Mouse (Mus musculus): ENCODE measurements around the gene Zzz3. TPM values are rescaled to one million over a fixed set of nuclear protein-coding genes. Genes with fewer than 3 reads are reported as not detected.

Gene Zzz3
- total and polyA plus RNA-seq, 3 experiments: 64.2 to 116 (median 94.9) TPM

DNA sequence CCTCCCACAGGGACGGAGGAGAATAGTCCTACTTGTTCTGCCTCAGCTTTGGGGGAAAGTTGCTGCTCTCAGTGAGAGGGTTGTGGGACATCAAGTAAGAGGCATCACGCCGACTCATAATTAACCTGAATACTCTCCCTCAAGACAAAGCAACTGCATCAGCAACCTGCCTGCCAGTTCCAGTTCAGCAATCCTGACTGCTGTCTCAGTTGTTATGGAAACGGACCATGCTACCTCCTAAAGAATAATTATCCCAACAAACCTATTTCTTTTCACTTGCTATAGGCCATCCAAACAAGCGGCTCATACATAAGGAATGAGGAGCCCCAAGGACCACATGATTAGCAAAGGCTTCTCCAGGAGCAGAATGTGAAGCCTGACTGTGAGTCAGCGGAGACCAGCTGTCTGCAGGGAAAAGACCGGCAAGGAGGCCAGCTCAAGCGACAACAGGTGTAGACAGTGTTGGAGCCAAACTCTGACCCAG, 100.2 kb downstream of the Zzz3 start:
- no peaks in the 10 kb centered on the region for H3K36me3 ChIP-seq (replicated peaks in 1 of 2; ENCODE audit: control insufficient read depth in 1 of 2, insufficient read depth in 1 of 2, low read length in 1 of 2)
- no peak for DNase-seq (ENCODE audit: extremely low read depth)
- no peaks in the 10 kb centered on the region for H3K9me3 ChIP-seq (replicated peaks; ENCODE audit: low read length)
- in situ Hi-C loops (cut with MboI; ENCODE audit: low pct_ligation_motif_present, low pct_unique_long_range_greater_than_20kb, low sequenced_read_pairs): no loop called here
- no peak overlapping the region for H3K9ac ChIP-seq (ENCODE audit: insufficient read depth, low read depth)
- H3K79me2 ChIP-seq (replicated peaks; ENCODE audit: control insufficient read depth, extremely low read depth, insufficient read depth, poor library complexity, severe bottlenecking): no peaks in the 10 kb centered on the region
- peaks cover 9% of the 10 kb centered on the region for H3K27me3 ChIP-seq (replicated peaks)
- TF ChIP-seq EP300 (IDR thresholded peaks at IDR 0.05; ENCODE audit: low read length) (no peak), MAZ (IDR thresholded peaks at IDR 0.05; ENCODE audit: low read depth, low read length) (no peak), PAX5 (IDR thresholded peaks at IDR 0.05; ENCODE audit: low read length) (no peak), POLR2AphosphoS2 (IDR thresholded peaks at IDR 0.05; ENCODE audit: low read depth, low read length) (no peak), MEF2A (IDR thresholded peaks at IDR 0.05; ENCODE audit: borderline replicate concordance, low read depth, low read length) (no peak), CHD1 (IDR thresholded peaks at IDR 0.05; ENCODE audit: low read depth, low read length) (no peak), HCFC1 (IDR thresholded peaks at IDR 0.05; ENCODE audit: low read depth, low read length) (no peak), MYC (IDR thresholded peaks at IDR 0.05; ENCODE audit: low read depth, low read length) (no peak), KAT2A (IDR thresholded peaks at IDR 0.05; ENCODE audit: insufficient replicate concordance, low read length) (no peak), NELFE (IDR thresholded peaks at IDR 0.05; ENCODE audit: low read depth, low read length) (no peak), ETS1 (conservative IDR thresholded peaks at IDR 0.05; ENCODE audit: low read depth, low read length) (no peak), TBP (conservative IDR thresholded peaks at IDR 0.05; ENCODE audit: low read depth, low read length) (no peak)
- no peak overlapping the region for H3K27ac ChIP-seq (ENCODE audit: insufficient read depth, low read depth)
- H3K4me2 ChIP-seq (ENCODE audit: insufficient read depth, low read depth, poor library complexity, severe bottlenecking): no peak overlapping the region
- dilution Hi-C loops (cut with MboI; ENCODE audit: extremely low pct_ligation_motif_present, extremely low pct_unique_long_range_greater_than_20kb, low sequenced_read_pairs): no loop called here
- no peak overlapping the region for H3K4me3 ChIP-seq (replicated peaks in 1 of 3; ENCODE audit: low read depth in 2 of 3, low read length in 2 of 3, poor library complexity in 1 of 3)
- no peaks in the 10 kb centered on the region for H3K4me1 ChIP-seq (ENCODE audit: control insufficient read depth in 1 of 2, insufficient read depth in 2 of 2)

DNA sequence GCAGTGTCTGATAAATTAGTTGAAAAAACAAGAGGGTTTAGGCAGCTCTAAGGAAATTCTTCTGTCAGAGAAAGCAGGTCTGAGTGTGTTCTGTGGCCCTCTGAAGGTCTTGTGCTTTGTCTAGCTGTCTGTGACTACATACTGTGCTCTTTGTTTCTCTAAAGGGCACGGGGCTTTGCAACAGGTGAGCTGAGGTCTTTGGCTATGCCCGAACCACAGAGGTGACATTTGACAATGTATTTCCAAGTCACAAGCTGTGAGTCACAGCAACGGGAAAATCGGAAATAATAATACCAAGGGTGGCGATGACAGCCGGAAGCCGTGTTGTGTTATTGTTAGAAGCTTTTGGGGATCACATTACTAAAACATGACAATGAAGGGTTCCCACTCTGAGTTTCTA, 101.8 kb downstream of the Zzz3 start:
- dilution Hi-C loops (cut with MboI; ENCODE audit: extremely low pct_ligation_motif_present, extremely low pct_unique_long_range_greater_than_20kb, low sequenced_read_pairs): no loop called here
- Histone ChIP-seq H3K36me3 (replicated peaks in 1 of 2; ENCODE audit: control insufficient read depth in 1 of 2, insufficient read depth in 1 of 2, low read length in 1 of 2) (no peaks in the 10 kb centered on the region), H3K9me3 (replicated peaks; ENCODE audit: low read length) (no peaks in the 10 kb centered on the region), H3K79me2 (replicated peaks; ENCODE audit: control insufficient read depth, extremely low read depth, insufficient read depth, poor library complexity, severe bottlenecking) (no peaks in the 10 kb centered on the region), H3K27me3 (replicated peaks) (peaks cover 9% of the 10 kb centered on the region), H3K4me2 (ENCODE audit: insufficient read depth, low read depth, poor library complexity, severe bottlenecking) (no peak overlapping the region), H3K9ac (ENCODE audit: insufficient read depth, low read depth) (no peak overlapping the region), H3K4me3 (replicated peaks in 1 of 3; ENCODE audit: low read depth in 2 of 3, low read length in 2 of 3, poor library complexity in 1 of 3) (no peak overlapping the region), H3K4me1 (ENCODE audit: control insufficient read depth in 1 of 2, insufficient read depth in 2 of 2) (no peaks in the 10 kb centered on the region), H3K27ac (ENCODE audit: insufficient read depth, low read depth) (no peak overlapping the region)
- in situ Hi-C loops (cut with MboI; ENCODE audit: low pct_ligation_motif_present, low pct_unique_long_range_greater_than_20kb, low sequenced_read_pairs): no loop called here
- TF ChIP-seq UBTF (IDR thresholded peaks at IDR 0.05; ENCODE audit: low read depth, low read length) (no peak), EP300 (IDR thresholded peaks at IDR 0.05; ENCODE audit: low read length) (no peak), KAT2A (IDR thresholded peaks at IDR 0.05; ENCODE audit: insufficient replicate concordance, low read length) (no peak), ETS1 (conservative IDR thresholded peaks at IDR 0.05; ENCODE audit: low read depth, low read length) (no peak)
- no peak for DNase-seq (ENCODE audit: extremely low read depth)

DNA sequence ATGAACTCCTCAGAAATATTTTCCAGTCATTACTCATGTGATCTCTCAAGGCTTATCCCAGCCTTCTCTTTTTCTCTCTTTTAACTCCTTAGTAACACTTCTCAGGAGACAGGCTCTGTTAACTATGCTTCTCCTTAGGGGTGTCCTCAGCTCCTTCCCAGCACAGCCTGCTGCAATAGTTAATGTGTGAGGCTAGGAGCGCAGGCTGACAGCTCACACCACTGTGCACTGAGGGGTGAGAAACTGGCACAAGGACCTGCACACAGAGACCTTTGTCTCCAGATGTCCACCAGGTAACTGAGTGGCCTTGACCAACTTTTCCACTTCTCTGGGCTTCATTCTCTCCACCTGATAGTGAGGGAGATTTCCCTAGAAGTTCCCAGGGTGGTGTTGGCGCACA, 102.6 kb downstream of the Zzz3 start:
- Histone ChIP-seq H3K9me3 (replicated peaks; ENCODE audit: low read length) (no peaks in the 10 kb centered on the region), H3K9ac (ENCODE audit: insufficient read depth, low read depth) (no peak overlapping the region), H3K4me3 (replicated peaks in 1 of 3; ENCODE audit: low read depth in 2 of 3, low read length in 2 of 3, poor library complexity in 1 of 3) (no peak overlapping the region), H3K79me2 (replicated peaks; ENCODE audit: control insufficient read depth, extremely low read depth, insufficient read depth, poor library complexity, severe bottlenecking) (no peaks in the 10 kb centered on the region), H3K4me2 (ENCODE audit: insufficient read depth, low read depth, poor library complexity, severe bottlenecking) (no peak overlapping the region), H3K36me3 (replicated peaks in 1 of 2; ENCODE audit: control insufficient read depth in 1 of 2, insufficient read depth in 1 of 2, low read length in 1 of 2) (no peaks in the 10 kb centered on the region), H3K27ac (ENCODE audit: insufficient read depth, low read depth) (no peak overlapping the region), H3K27me3 (replicated peaks) (peaks cover 9% of the 10 kb centered on the region), H3K4me1 (ENCODE audit: control insufficient read depth in 1 of 2, insufficient read depth in 2 of 2) (no peaks in the 10 kb centered on the region)
- TF ChIP-seq USF2 (conservative IDR thresholded peaks at IDR 0.05; ENCODE audit: low read depth, low read length) (no peak), JUN (IDR thresholded peaks at IDR 0.05; ENCODE audit: insufficient read depth, low read depth, low read length) (no peak), ZMIZ1 (IDR thresholded peaks at IDR 0.05; ENCODE audit: low read depth, low read length) (no peak), TBP (conservative IDR thresholded peaks at IDR 0.05; ENCODE audit: low read depth, low read length) (no peak), E2F4 (IDR thresholded peaks at IDR 0.05; ENCODE audit: insufficient replicate concordance, low read depth, low read length) (no peak), MYC (IDR thresholded peaks at IDR 0.05; ENCODE audit: low read depth, low read length) (no peak), POLR2A (IDR thresholded peaks at IDR 0.05; ENCODE audit: low read depth, low read length) (no peak), POLR2AphosphoS2 (IDR thresholded peaks at IDR 0.05; ENCODE audit: low read depth, low read length) (no peak), ZC3H11A (IDR thresholded peaks at IDR 0.05; ENCODE audit: low read depth, low read length) (no peak), USF1 (IDR thresholded peaks at IDR 0.05; ENCODE audit: low read depth, low read length) (no peak), KAT2A (IDR thresholded peaks at IDR 0.05; ENCODE audit: insufficient replicate concordance, low read length) (no peak)
- DNase-seq (ENCODE audit: extremely low read depth): no peak
- dilution Hi-C loops (cut with MboI; ENCODE audit: extremely low pct_ligation_motif_present, extremely low pct_unique_long_range_greater_than_20kb, low sequenced_read_pairs) (no loop called here), in situ Hi-C loops (cut with MboI; ENCODE audit: low pct_ligation_motif_present, low pct_unique_long_range_greater_than_20kb, low sequenced_read_pairs) (no loop called here)

Data from CH12.LX (cell line).